Mouse (Mus musculus) limb, embryonic 14.5 days (tissue): ENCODE results near the gene Ski. TPM values are rescaled to one million over a fixed set of nuclear protein-coding genes. Genes with fewer than 3 reads are reported as not detected.

Experiments
- ATAC-seq: fragments of 200-750 bp; cut with Nextera tagmentation; 2 replicates; pipeline ENCODE4 v1.8.0; 2017; ENCODE audit warnings: low read depth, moderate number of reproducible peaks, moderate TSS enrichment; ENCODE audit not compliant: low FRiP score
- DNase-seq: peaks from one replicate; pipeline ENCODE4 v3.0.0-alpha.2; 2015; ENCODE audit warnings: low spot score
- H3K27ac ChIP-seq: fragments of 300-500 bp; sonication (generic); replicated peaks from 2 replicates; pipeline ENCODE4 v1.5.1; 2014; ENCODE audit warnings: low read depth, mild to moderate bottlenecking, low read length, moderate library complexity, mixed read lengths
- H3K27me3 ChIP-seq: fragments of 300-500 bp; sonication (generic); 2 replicates; pipeline ENCODE4 v1.6.1; 2014; ENCODE audit warnings: low read length, mixed read lengths; ENCODE audit not compliant: control insufficient read depth, insufficient read depth
- H3K36me3 ChIP-seq: fragments of 300-500 bp; sonication (generic); 2 replicates; pipeline ENCODE4 v1.6.1; 2014; ENCODE audit warnings: mild to moderate bottlenecking, low read length, moderate library complexity, mixed read lengths; ENCODE audit not compliant: control insufficient read depth, insufficient read depth
- H3K4me1 ChIP-seq: fragments of 300-500 bp; sonication (generic); 2 replicates; pipeline ENCODE4 v1.6.1; 2014; ENCODE audit warnings: antibody characterized with exemption, low read length, mixed read lengths; ENCODE audit not compliant: control insufficient read depth, insufficient read depth
- H3K4me2 ChIP-seq: fragments of 300-500 bp; sonication (generic); replicated peaks from 2 replicates; pipeline ENCODE4 v1.6.1; 2014; ENCODE audit warnings: low read depth, mild to moderate bottlenecking, low read length, moderate library complexity; ENCODE audit not compliant: severe bottlenecking
- H3K4me3 ChIP-seq: fragments of 300-500 bp; sonication (generic); replicated peaks from 2 replicates; pipeline ENCODE4 v1.5.1; 2014; ENCODE audit warnings: low read length
- H3K9ac ChIP-seq: fragments of 300-500 bp; sonication (generic); 2 replicates; pipeline ENCODE4 v1.6.1; 2014; ENCODE audit warnings: mild to moderate bottlenecking, low read depth, low read length, moderate library complexity; ENCODE audit not compliant: severe bottlenecking
- H3K9me3 ChIP-seq: fragments of 300-500 bp; sonication (generic); 2 replicates; pipeline ENCODE4 v1.6.1; 2016; ENCODE audit warnings: low read length; ENCODE audit not compliant: control insufficient read depth
- POLR2A ChIP-seq: fragments of 200-500 bp; IDR thresholded peaks from 2 replicates; pipeline ENCODE4 v1.8.0; 2012; ENCODE audit warnings: inconsistent platforms, mild to moderate bottlenecking, moderate library complexity, borderline replicate concordance; ENCODE audit not compliant: insufficient read depth, insufficient read length; ENCODE audit errors: extremely low read depth
- WGBS: fragments of 180-500 bp; shearing (Covaris S2); extraction: QIAGEN DNeasy Blood & Tissue Kit; methylation state at CpG from one replicate; pipeline ENCODE4 v1.1.7; 2014; 5-methylcytosine and 5-hydroxymethylcytosine counted together
- polyA plus RNA-seq, 2 experiments: library from polyadenylated mRNA; depleted of rRNA in 1 of 2; stranded (reverse) in 1 of 2; unstranded in 1 of 2; fragments of >200 nt; fragmentation: Nextera tagmentation in 1 of 2; extraction: Ambion mirVana in 1 of 2; gene quantifications; 2 replicates each; pipeline versions ENCODE4 v1.2.1 to v1.2.3; 2012 to 2014

Gene Ski
- polyA plus RNA-seq, 2 experiments: 44.0 to 88.7 TPM

DNA sequence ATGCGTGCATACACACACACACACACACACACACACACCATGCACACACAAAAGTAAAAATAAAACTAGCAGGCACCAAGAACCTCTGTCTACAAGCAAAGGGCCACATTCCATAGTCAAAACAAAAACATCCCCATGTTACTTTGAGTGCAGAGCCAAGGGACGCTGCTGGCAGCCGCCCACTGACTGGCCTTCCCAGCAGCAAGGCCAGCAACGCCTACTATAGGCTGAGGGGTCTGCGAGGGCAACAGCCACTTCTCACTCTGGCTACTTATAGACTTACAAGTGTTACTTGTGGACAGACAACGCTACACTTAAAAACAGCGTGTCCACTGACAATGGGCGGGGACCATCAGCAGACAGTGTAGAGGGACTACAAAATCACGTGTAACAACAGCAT, 7.2 kb downstream of the Ski start:
- Histone ChIP-seq H3K4me1 (peaks cover 74% of the 10 kb centered on the region), H3K9me3 (no peaks in the 10 kb centered on the region), H3K4me2 (peak overlapping the region; percentile 18), H3K27ac (no peak overlapping the region; the same call in 1 of the 2 replicates), H3K9ac (0 out of 2 replicates have a peak overlapping the region, but pooled peaks have one; percentile 21), H3K36me3 (peaks cover 43% of the 10 kb centered on the region), H3K27me3 (no peaks in the 10 kb centered on the region), H3K4me3 (no peak overlapping the region)
- no peak for TF ChIP-seq POLR2A
- 59% methylated on average over 9 of the region's 9 CpGs for WGBS
- ATAC-seq (no peak), DNase-seq (no peak)

DNA sequence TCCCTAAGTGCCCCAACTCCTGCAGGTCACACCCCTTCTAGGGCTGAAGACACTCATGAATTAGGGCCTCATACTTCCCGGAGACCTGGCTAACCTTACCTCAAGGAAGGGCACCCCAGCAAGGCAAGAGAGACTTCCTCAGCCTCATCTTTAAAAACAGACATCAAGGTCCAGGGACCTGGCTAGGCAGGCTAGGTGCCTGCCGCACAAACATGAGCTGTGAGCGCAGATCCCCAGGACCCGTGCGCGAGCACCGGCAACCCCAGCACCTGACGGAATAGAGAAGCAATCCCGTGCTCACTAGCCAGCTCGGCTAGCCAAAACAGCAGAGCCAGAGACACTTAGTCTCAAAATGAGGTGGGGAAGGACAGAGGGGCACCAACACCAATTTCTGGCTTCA, 7.6 kb downstream of the Ski start:
- H3K9ac ChIP-seq: 0 out of 2 replicates have a peak overlapping the region, but pooled peaks have one; percentile 21
- WGBS: 81% methylated on average over 10 of the region's 10 CpGs
- H3K9me3 ChIP-seq: no peaks in the 10 kb centered on the region
- no peak overlapping the region for H3K4me3 ChIP-seq
- no peak overlapping the region for H3K27ac ChIP-seq
- H3K4me1 ChIP-seq: peaks cover 70% of the 10 kb centered on the region
- H3K27me3 ChIP-seq: no peaks in the 10 kb centered on the region
- TF ChIP-seq POLR2A: no peak
- ATAC-seq: no peak
- H3K36me3 ChIP-seq: peaks cover 44% of the 10 kb centered on the region
- no peak for DNase-seq
- peak overlapping the region; percentile 18; the same call in 1 of the 2 replicates for H3K4me2 ChIP-seq

DNA sequence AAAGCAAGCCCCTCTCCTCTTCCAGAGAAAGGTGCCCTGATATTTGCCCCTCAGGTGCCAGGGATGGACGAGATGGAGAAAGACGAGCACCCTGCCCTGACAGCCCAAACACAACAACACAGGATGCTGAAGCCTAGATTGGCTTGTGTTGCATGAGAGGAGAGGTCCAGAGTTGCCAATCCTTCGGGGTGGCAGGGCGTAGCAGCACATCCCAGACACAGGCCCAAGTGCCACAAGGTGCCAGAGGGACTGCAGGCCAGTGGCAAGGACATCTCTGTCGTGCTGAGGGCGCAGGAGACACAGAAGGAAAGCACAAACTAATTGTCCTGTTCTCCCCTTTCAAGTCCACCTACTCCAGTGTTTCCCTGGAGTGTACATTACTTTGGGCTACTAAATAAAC, 8.2 kb downstream of the Ski start:
- no peak overlapping the region for H3K4me2 ChIP-seq
- no peak overlapping the region for H3K27ac ChIP-seq
- H3K27me3 ChIP-seq: no peaks in the 10 kb centered on the region
- H3K36me3 ChIP-seq: peaks cover 38% of the 10 kb centered on the region
- ATAC-seq: no peak
- H3K9me3 ChIP-seq: no peaks in the 10 kb centered on the region
- 82% methylated on average over 6 of the region's 6 CpGs for WGBS
- no peak for DNase-seq
- H3K4me3 ChIP-seq: no peak overlapping the region
- TF ChIP-seq POLR2A: no peak
- H3K9ac ChIP-seq: no peak overlapping the region
- peaks cover 68% of the 10 kb centered on the region for H3K4me1 ChIP-seq

DNA sequence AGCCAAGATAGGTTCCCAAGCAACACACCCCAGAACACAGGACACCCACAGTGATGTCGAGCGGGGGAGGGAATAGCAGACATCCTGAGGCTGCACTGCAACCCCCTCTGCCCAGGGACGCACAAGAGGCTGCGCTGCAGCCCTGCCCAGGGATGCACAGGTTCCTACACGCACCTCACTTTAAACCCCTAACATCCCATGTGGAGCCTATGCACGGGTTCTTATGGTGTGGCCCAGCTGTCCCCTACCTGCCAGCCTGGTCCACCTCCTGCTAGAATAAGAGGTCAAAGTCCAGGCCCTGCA, 8.7 kb downstream of the Ski start:
- ATAC-seq: no peak
- peaks cover 68% of the 10 kb centered on the region for H3K4me1 ChIP-seq
- WGBS: 67% methylated on average over 6 of the region's 6 CpGs

DNA sequence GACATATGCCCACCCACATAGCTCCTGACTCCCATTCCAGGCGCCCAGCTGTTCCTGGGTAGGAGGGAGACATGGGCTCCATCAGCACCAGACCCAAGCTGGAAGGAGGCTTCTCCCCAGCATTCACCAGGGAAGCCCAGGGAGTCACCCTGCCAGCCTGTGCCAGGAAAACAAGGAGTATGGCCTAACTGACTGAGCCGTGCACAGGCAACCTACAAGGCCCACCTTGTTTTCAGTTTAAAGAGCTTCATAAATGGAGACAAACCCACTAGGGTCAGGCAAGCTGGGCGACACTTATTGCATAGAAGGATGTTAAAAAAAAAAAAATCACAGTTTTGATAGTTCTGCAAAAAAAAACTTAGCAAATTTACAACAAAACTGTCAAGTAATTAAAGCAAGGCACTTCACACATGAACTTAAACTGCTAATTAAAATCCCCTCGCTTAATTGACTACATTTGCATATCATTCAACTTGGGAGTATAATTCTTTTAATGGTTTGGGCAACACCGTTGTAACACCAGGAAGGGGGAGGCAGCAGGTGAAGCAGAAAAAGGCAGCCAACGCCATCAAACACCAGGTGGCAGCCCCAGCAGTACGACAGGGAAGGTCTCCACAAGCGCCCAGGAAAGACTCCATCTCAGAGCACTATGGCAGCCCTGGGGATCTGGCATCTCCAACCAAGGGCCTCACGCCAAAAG, 9.2 kb downstream of the Ski start:
- Histone ChIP-seq H3K4me3 (no peak overlapping the region), H3K9ac (no peak overlapping the region), H3K36me3 (peaks cover 40% of the 10 kb centered on the region), H3K4me1 (peaks cover 67% of the 10 kb centered on the region), H3K27me3 (no peaks in the 10 kb centered on the region), H3K9me3 (no peaks in the 10 kb centered on the region), H3K4me2 (no peak overlapping the region), H3K27ac (no peak overlapping the region)
- ATAC-seq: no peak
- WGBS: 46% methylated on average over 9 of the region's 9 CpGs
- TF ChIP-seq POLR2A: no peak
- DNase-seq: no peak

More for the DNA sequence above, 8.7 kb downstream of the Ski start:
- Histone ChIP-seq H3K4me3 (no peak overlapping the region), H3K4me2 (no peak overlapping the region), H3K27me3 (no peaks in the 10 kb centered on the region), H3K9ac (no peak overlapping the region), H3K9me3 (no peaks in the 10 kb centered on the region), H3K36me3 (peaks cover 35% of the 10 kb centered on the region), H3K27ac (no peak overlapping the region)
- DNase-seq: no peak
- TF ChIP-seq POLR2A: no peak
